Mouse (Mus musculus) intestine, postnatal 0 days (tissue): ENCODE measurements at regions not wholly inside any gene's neighbourhood (a gene's known extent, or its start where the extent isn't known, plus 50 kb on each side); places are given as distances from the start of the nearest gene placed in this dataset.
"Not testable (repeated sequence)": the region's sequence is repeated elsewhere in the genome, so short reads cannot be mapped to it uniquely, and the experiment has no call there.

Source experiments
- ATAC-seq: fragments of 200-750 bp; cut with Nextera tagmentation; 2 replicates; pipeline ENCODE4 v1.8.0; 2017; ENCODE audit warnings: mild to moderate bottlenecking, moderate TSS enrichment, moderate library complexity
- H3K27ac ChIP-seq: fragments of 300-500 bp; sonication (generic); 2 replicates; pipeline ENCODE4 v1.5.1; 2014; ENCODE audit warnings: mild to moderate bottlenecking, low read depth, low read length, moderate library complexity
- H3K27me3 ChIP-seq: fragments of 300-500 bp; sonication (generic); replicated peaks from 2 replicates; pipeline ENCODE4 v1.6.1; 2014; ENCODE audit warnings: low read length, mixed read lengths; ENCODE audit not compliant: control insufficient read depth, insufficient read depth
- H3K36me3 ChIP-seq: fragments of 300-500 bp; sonication (generic); 2 replicates; pipeline ENCODE4 v1.6.1; 2014; ENCODE audit warnings: mild to moderate bottlenecking, moderate library complexity; ENCODE audit not compliant: control insufficient read depth, insufficient read depth
- H3K4me1 ChIP-seq: fragments of 300-500 bp; sonication (generic); replicated peaks from 2 replicates; pipeline ENCODE4 v1.6.1; 2014; ENCODE audit warnings: antibody characterized with exemption, low read length, mixed read lengths; ENCODE audit not compliant: control insufficient read depth, insufficient read depth
- H3K4me2 ChIP-seq: fragments of 300-500 bp; sonication (generic); replicated peaks from 2 replicates; pipeline ENCODE4 v1.6.1; 2014; ENCODE audit warnings: low read depth, mild to moderate bottlenecking, moderate library complexity
- H3K4me3 ChIP-seq: fragments of 300-500 bp; sonication (generic); 2 replicates; pipeline ENCODE4 v1.5.1; 2014; ENCODE audit warnings: low read depth, low read length
- H3K9ac ChIP-seq: fragments of 300-500 bp; sonication (generic); 2 replicates; pipeline ENCODE4 v1.6.1; 2014; ENCODE audit warnings: mild to moderate bottlenecking, low read depth, low read length
- H3K9me3 ChIP-seq: fragments of 300-500 bp; sonication (generic); 2 replicates; pipeline ENCODE4 v1.6.1; 2016; ENCODE audit warnings: mixed run types; ENCODE audit not compliant: control insufficient read depth
- CTCF ChIP-seq: sonication (generic); IDR thresholded peaks from 2 replicates; pipeline ENCODE4 v1.5.1; 2016; ENCODE audit warnings: low read depth, mild to moderate bottlenecking, control low read depth, antibody characterized with exemption, moderate library complexity
- WGBS: fragments of 180-500 bp; shearing (Covaris S2); extraction: QIAGEN DNeasy Blood & Tissue Kit; methylation state at CpG from one replicate; pipeline ENCODE4 v1.1.7; 2014; 5-methylcytosine and 5-hydroxymethylcytosine counted together

DNA sequence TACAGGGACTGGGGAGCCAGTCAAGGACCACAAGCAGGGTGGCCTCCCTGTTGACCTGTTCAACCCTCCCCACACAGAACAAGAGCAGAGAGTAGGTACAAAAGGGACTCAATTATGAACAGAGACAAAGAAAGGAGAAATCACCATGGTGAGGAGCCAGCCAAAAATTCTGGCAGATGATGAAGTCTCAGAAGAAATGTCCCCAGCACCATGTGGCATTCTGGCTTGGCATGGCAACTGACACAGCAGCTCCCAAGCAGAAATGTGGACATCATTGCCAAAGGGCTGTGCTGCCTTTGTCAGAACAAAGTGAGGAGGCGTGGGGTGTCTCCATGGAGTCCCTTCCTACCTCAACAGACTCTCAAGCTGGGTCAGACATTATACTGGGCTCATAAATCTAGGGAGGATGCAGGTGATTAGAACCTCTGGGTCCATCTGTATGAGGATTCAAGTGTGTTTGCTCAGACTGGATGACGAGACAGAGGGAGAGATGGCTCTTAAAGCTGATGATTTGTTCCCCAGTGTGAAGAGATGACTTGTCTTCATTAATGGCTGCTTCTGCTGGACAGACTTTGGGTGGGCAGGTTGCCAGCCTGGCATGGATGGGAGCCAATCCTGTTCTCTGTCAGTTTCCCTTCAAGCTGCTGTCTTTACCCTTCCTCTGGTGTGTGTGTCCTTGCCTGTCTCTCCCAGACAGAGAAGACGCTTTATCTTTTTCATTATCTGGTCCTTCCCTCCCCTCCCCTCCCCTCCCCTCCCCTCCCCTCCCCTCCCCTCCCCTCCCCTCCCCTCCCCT is 120.5 kb upstream of the Fhl2 start:
- no peaks in the 10 kb centered on the region for H3K9me3 ChIP-seq
- TF ChIP-seq CTCF = no peak
- H3K4me3 ChIP-seq = no peak overlapping the region
- no peak overlapping the region for H3K27ac ChIP-seq
- H3K27me3 ChIP-seq = no peaks in the 10 kb centered on the region
- ATAC-seq = no peak
- H3K4me2 ChIP-seq = no peak overlapping the region
- no peaks in the 10 kb centered on the region for H3K36me3 ChIP-seq
- WGBS = 74% methylated on average over 3 of the region's 3 CpGs
- H3K4me1 ChIP-seq = no peaks in the 10 kb centered on the region
- no peak overlapping the region for H3K9ac ChIP-seq

DNA sequence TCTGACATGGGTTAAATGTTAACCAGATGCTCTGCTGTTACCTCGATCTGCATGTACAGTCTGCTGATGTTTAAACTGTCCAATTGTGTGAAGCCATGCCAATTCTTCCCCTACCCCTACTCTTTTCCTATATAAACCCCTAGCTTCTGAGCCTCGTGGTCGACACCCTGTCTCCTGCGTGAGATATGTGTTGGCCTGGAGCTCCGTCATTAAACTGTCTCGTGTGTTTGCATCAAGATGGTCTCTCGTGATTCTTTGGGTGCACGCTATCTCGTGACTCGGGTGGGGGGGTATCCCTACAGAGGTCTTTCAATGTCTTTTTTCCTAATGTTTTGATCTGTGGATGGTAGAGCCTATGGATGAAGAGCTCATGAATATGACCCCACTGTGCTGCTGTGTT is 110.9 kb upstream of the Nck2 start:
- H3K4me2 ChIP-seq, H3K27me3 ChIP-seq, H3K36me3 ChIP-seq, H3K27ac ChIP-seq, H3K9me3 ChIP-seq, H3K9ac ChIP-seq, ATAC-seq, H3K4me3 ChIP-seq, H3K4me1 ChIP-seq: not testable (repeated sequence)
- WGBS = 89% methylated on average over 10 of the region's 10 CpGs

- no peaks in the 10 kb centered on the region; the same call in 1 of the 2 replicates for H3K4me1 ChIP-seq
These were observed 107.1 kb upstream of the Nck2 start for GRCm38 (mm10) chr1:43337168-43337784.

GRCm38 (mm10) chr1:43338096-43338915 is 106.1 kb upstream of the Nck2 start:
- Histone ChIP-seq H3K4me1 (no peaks in the 10 kb centered on the region; the same call in 1 of the 2 replicates), H3K4me2 (no peak overlapping the region), H3K27ac (no peak overlapping the region), H3K9me3 (peaks cover 5% of the 10 kb centered on the region; the same call in 1 of the 2 replicates), H3K36me3 (no peaks in the 10 kb centered on the region), H3K27me3 (no peaks in the 10 kb centered on the region), H3K9ac (no peak overlapping the region), H3K4me3 (no peak overlapping the region)
- TF ChIP-seq CTCF = no peak
- no peak for ATAC-seq
- WGBS = 52% methylated on average over 6 of the region's 6 CpGs

More at GRCm38 (mm10) chr1:43337168-43337784, 107.1 kb upstream of the Nck2 start:
- Histone ChIP-seq H3K4me3 (no peak overlapping the region), H3K4me2 (no peak overlapping the region), H3K36me3 (no peaks in the 10 kb centered on the region), H3K9me3 (peaks cover 5% of the 10 kb centered on the region; the same call in 1 of the 2 replicates), H3K27me3 (no peaks in the 10 kb centered on the region), H3K9ac (no peak overlapping the region), H3K27ac (no peak overlapping the region)
- ATAC-seq = no peak
- WGBS = 70% methylated on average over 3 of the region's 3 CpGs
- TF ChIP-seq CTCF = no peak

DNA sequence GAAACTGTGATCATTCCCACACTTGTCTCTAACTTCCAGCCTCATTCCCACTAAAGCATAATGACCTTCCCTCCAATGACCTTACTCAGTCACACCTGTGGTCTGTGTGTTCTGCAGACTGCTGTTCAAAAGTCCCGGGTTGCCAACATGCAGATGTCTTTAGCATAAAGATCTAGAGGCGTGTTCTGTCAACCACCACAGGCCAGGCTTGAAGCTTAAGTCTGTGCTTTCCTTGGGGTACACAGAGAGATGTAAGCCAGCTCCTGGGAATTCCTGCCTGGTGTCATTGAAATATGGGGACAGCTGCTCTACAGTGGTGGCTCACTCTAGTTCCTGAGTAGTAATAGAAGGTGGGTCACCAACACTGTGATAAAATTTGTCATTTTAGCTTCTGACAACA is 101.5 kb upstream of the Nck2 start:
- H3K4me2 ChIP-seq = no peak overlapping the region
- H3K4me3 ChIP-seq = no peak overlapping the region
- TF ChIP-seq CTCF = no peak
- no peaks in the 10 kb centered on the region for H3K27me3 ChIP-seq
- WGBS = 79% methylated on average over 2 of the region's 2 CpGs
- H3K4me1 ChIP-seq = no peaks in the 10 kb centered on the region; the same call in 1 of the 2 replicates
- no peak for ATAC-seq
- H3K9me3 ChIP-seq = 0 out of 2 replicates have a peak, but pooled peaks cover 3% of the 10 kb centered on the region
- no peak overlapping the region for H3K9ac ChIP-seq
- H3K27ac ChIP-seq = no peak overlapping the region
- no peaks in the 10 kb centered on the region for H3K36me3 ChIP-seq

GRCm38 (mm10) chr1:43343410-43343809 is 101.0 kb upstream of the Nck2 start:
- Histone ChIP-seq H3K27me3 (no peaks in the 10 kb centered on the region), H3K4me2 (no peak overlapping the region), H3K9me3 (0 out of 2 replicates have a peak, but pooled peaks cover 3% of the 10 kb centered on the region), H3K4me1 (no peaks in the 10 kb centered on the region), H3K9ac (no peak overlapping the region), H3K27ac (no peak overlapping the region), H3K4me3 (no peak overlapping the region), H3K36me3 (no peaks in the 10 kb centered on the region)
- no peak for ATAC-seq
- no peak for TF ChIP-seq CTCF
- WGBS = 63% methylated on average over 2 of the region's 2 CpGs
